Mouse (Mus musculus) forebrain, embryonic 14.5 days (tissue): ENCODE measurements around the gene Gm16867. TPM values are rescaled to one million over a fixed set of nuclear protein-coding genes. Genes with fewer than 3 reads are reported as not detected.
"Not testable (repeated sequence)": the region's sequence is repeated elsewhere in the genome, so short reads cannot be mapped to it uniquely, and the experiment has no call there.

Experiments used
- ATAC-seq: fragments of 200-750 bp; cut with Nextera tagmentation; 2 replicates; pipeline ENCODE4 v1.8.0; 2017; ENCODE audit warnings: mild to moderate bottlenecking, moderate library complexity
- DNase-seq: peaks from one replicate; pipeline ENCODE4 v3.0.0-alpha.2; 2015; ENCODE audit warnings: low spot score
- H3K27ac ChIP-seq: fragments of 300-500 bp; sonication (generic); 2 replicates; pipeline ENCODE4 v1.5.1; 2014; ENCODE audit warnings: low read depth, mild to moderate bottlenecking, control low read depth, low read length, moderate library complexity
- H3K27me3 ChIP-seq: fragments of 300-500 bp; sonication (generic); replicated peaks from 2 replicates; pipeline ENCODE4 v1.6.1; 2014; ENCODE audit warnings: low read length, control low read depth, mixed read lengths; ENCODE audit not compliant: control insufficient read depth, insufficient read depth
- H3K36me3 ChIP-seq: fragments of 300-500 bp; sonication (generic); 2 replicates; pipeline ENCODE4 v1.6.1; 2014; ENCODE audit warnings: low read length, control low read depth; ENCODE audit not compliant: control insufficient read depth, insufficient read depth
- H3K4me1 ChIP-seq: fragments of 300-500 bp; sonication (generic); 2 replicates; pipeline ENCODE4 v1.6.1; 2014; ENCODE audit warnings: antibody characterized with exemption, low read length, control low read depth; ENCODE audit not compliant: control insufficient read depth, insufficient read depth
- H3K4me2 ChIP-seq: fragments of 300-500 bp; sonication (generic); 2 replicates; pipeline ENCODE4 v1.6.1; 2014; ENCODE audit warnings: mild to moderate bottlenecking, control low read depth, low read length
- H3K4me3 ChIP-seq: fragments of 300-500 bp; sonication (generic); 2 replicates; pipeline ENCODE4 v1.5.1; 2014; ENCODE audit warnings: low read depth, low read length, control low read depth
- H3K9ac ChIP-seq: fragments of 300-500 bp; sonication (generic); 2 replicates; pipeline ENCODE4 v1.6.1; 2014; ENCODE audit warnings: mild to moderate bottlenecking, low read length, control low read depth, moderate library complexity
- H3K9me3 ChIP-seq: fragments of 300-500 bp; sonication (generic); replicated peaks from 2 replicates; pipeline ENCODE4 v1.6.1; 2016; ENCODE audit warnings: low read length, control low read depth, mixed read lengths; ENCODE audit not compliant: control insufficient read depth
- WGBS: fragments of 180-500 bp; shearing (Covaris S2); extraction: QIAGEN DNeasy Blood & Tissue Kit; methylation state at CpG from one replicate; pipeline ENCODE4 v1.1.7; 2014; 5-methylcytosine and 5-hydroxymethylcytosine counted together
- polyA plus RNA-seq: library from polyadenylated mRNA; unstranded; fragments of >200 nt; fragmentation: Nextera tagmentation; extraction: Ambion mirVana; gene quantifications from 2 replicates; pipeline ENCODE4 v1.2.1, GENCODE M21; 2014

The Gm16867 gene
- polyA plus RNA-seq, 1 experiment from 2014 or later = not detected

DNA sequence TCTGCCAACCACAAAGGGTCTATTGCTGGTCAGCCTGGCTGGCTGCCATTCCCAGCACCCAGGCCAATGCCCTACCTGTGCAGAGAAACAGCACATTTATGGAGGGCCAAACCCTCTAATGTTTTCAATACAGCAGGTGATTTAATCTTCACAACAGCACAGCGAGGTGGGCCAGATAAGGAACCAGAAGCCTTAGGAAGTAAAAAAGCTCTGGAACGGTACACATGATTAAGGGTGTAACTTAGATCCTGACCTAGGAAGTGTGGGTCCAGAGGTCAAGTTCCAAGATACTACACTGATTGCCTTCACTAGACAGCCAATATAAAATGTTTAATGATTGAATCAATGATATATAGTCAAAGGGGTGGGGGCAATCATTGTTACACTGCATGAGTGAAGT lies 17.6 kb upstream of the Gm16867 start:
- H3K4me1 ChIP-seq, H3K4me2 ChIP-seq, H3K36me3 ChIP-seq, DNase-seq, H3K27ac ChIP-seq, H3K4me3 ChIP-seq, H3K27me3 ChIP-seq, H3K9me3 ChIP-seq, H3K9ac ChIP-seq, ATAC-seq: not testable (repeated sequence)
- WGBS = no CpG with 5 or more reads among the region's 2 CpGs

DNA sequence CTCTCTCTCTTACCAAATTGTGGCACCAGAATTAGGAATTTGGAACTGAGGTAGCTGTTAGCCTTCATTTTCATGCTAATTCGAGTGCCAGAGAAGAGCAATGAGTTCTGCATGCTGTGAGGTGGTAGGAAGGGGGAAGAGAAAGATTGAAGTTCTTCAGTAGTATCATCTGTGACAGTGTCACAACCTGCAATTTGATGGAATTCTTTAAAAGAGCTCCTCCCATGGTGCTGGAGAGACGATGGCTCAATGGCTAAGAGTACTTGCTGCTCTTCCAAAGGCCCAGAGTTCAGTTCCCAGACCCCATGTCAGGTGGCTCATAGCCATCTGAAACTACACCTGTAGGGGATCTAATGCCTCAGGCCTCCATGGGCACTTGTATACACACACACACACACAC lies 9.3 kb upstream of the Gm16867 start, which contains the start of gene Gm27179:
Gene Gm27179 (minus strand): TSS at position 101 of the 400 bp plus-strand sequence.
- not testable (repeated sequence) for H3K27ac ChIP-seq, H3K4me1 ChIP-seq, H3K27me3 ChIP-seq, DNase-seq, H3K4me3 ChIP-seq, H3K9ac ChIP-seq, H3K9me3 ChIP-seq, ATAC-seq, H3K36me3 ChIP-seq, H3K4me2 ChIP-seq
- no CpG with 5 or more reads among the region's 2 CpGs for WGBS

DNA sequence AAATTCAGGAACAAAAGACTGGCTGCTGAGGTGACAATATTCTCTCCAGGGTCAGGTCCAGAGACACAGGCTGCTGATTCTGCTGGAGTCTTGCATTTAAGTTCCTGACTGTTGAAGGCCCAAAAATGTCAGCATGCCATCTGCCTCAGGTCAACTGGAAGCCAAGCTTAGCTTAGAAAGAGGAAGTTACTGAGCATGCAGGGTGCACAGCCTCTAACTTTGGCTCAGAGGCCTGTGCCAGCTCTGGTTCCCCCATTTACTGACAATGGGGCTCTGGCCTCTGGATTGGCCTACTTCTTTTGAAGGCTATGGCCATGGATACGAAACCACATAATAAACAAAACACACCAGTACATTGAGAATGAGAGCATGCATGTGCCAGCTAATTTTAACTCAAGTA lies 3.8 kb upstream of the Gm16867 start:
- WGBS = no CpG with 5 or more reads among the region's 1 CpGs
- not testable (repeated sequence) for H3K9me3 ChIP-seq, H3K4me2 ChIP-seq, ATAC-seq, H3K9ac ChIP-seq, H3K36me3 ChIP-seq, H3K27me3 ChIP-seq, DNase-seq, H3K4me3 ChIP-seq, H3K4me1 ChIP-seq, H3K27ac ChIP-seq

DNA sequence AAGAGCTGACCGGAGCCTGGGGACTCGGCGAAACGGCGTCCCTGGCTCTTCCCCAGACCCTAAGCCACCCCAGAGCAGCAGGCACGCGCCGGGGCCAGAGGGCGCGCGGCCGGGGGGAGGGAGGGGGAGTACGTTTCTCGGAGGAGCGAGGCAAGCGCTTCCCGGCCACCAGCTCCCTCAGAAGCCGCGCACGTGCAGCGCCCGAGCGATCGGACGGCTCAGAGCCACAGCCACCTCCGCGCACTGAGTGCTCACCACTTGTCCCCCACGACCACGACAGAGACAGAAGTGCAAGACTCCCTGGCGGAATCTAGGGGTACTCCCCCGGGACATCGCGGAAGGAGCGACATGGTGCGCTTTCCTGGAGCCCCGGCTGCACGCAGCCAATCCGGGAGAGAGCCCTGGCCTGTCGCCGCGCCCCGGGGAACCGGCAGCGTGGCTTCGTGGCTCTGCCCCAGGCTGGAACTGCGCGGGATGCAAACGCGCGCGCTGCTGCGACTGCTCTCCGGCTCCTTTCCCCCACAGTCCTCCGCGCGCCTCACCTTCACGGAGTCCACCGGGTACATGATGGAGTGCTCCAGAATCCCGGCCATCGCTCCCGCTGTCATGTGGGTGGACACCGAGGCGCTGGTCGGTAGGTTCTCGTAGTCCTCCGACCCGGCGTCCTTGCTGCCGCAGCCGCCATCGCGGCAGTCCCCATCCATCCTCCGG lies 567 bp downstream of the Gm16867 start:
- not testable (repeated sequence) for DNase-seq, H3K27me3 ChIP-seq, H3K36me3 ChIP-seq, H3K9me3 ChIP-seq, H3K4me2 ChIP-seq, H3K9ac ChIP-seq, H3K4me3 ChIP-seq, H3K27ac ChIP-seq, H3K4me1 ChIP-seq
- no CpG with 5 or more reads among the region's 73 CpGs for WGBS
- peak; percentile 78 for ATAC-seq

DNA sequence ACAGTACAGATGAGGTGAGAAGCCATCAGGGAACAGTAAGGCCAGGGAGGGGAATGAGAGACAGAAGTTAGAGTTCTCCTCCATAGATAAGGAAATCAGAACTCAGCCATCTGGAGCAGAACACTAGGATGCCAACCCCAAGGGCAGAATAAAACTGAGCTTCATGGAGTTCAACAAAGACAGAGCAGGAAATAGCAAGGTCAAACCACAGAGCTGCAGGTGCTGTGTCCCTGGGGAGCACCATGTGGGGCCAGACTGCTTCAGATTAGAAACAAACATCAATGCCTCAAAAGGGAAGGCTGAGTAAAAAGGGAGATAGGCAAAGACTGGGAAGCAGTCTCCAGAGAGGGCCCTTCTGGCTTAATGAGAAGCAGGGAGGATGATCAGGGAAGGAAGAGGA lies 6.9 kb downstream of the Gm16867 start:
- H3K27ac ChIP-seq, H3K4me1 ChIP-seq, H3K4me3 ChIP-seq, H3K27me3 ChIP-seq, H3K36me3 ChIP-seq, H3K4me2 ChIP-seq, ATAC-seq, H3K9ac ChIP-seq, DNase-seq, H3K9me3 ChIP-seq: not testable (repeated sequence)

DNA sequence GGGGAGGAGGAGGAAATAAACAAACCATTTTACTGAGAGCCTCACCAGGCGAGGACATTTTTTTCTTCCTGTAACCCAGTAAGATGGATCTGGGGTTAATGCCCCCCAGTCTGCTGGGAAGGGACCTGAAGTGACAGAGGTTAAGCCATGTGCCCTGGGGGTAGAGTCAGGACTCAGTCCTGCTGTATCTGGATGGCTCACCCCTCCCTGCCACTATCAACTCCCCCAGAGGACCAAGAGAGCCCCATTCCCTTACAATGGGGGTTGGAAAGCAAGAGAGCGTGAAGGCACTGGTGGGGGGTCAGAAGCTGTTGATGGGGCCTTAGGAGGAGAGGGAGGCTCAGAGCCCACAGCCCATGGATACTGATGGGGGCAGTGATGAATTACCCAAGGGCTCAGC lies 8.2 kb downstream of the Gm16867 start:
- not testable (repeated sequence) for ATAC-seq, H3K27ac ChIP-seq, H3K9me3 ChIP-seq, H3K27me3 ChIP-seq, H3K4me3 ChIP-seq, H3K9ac ChIP-seq, H3K4me2 ChIP-seq, DNase-seq, H3K4me1 ChIP-seq, H3K36me3 ChIP-seq
- WGBS = no CpG with 5 or more reads among the region's 2 CpGs

DNA sequence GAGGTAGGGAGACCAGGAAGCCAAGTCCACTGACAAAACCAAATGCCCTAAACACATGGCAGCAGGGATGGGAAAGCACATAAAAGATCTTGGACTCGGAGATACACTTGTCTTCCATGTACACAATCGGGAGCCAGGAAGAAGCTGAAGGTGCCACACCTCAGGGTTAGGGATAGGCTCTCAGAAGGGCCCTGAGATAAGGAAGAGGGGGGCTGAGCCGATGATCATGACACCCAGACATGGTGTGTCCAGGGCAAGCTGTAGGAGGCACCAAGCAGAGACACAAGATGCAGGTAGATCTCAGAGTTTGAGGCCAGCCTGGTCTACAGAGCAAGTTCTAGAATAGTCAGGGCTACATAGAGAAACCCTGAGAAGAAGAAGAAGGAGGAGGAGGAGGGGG lies 8.6 kb downstream of the Gm16867 start:
- H3K4me2 ChIP-seq, H3K36me3 ChIP-seq: not testable (repeated sequence)

DNA sequence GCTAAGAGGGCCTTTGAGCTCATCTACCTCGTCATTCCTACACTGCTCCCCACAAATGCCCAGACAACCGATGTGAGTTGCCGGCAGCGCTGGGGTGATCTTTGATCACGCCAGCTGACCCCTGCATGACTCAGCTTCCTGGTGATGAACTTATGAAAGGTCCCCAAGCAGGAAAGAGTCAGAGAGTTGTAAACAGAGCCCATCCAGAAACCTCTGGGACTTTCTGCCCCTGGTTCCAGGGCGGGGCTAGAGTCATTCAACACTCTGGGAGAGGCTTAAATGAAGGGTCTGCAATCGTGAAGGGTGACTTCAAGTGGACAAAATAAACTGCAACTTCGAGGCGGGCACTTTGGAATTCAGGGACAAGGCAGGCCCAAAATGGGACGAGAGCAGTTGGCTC lies 15.2 kb downstream of the Gm16867 start:
- ATAC-seq = not testable (repeated sequence)

More for the DNA sequence above, 8.6 kb downstream of the Gm16867 start:
- not testable (repeated sequence) for H3K27me3 ChIP-seq, H3K9me3 ChIP-seq, H3K4me3 ChIP-seq, DNase-seq, H3K27ac ChIP-seq, ATAC-seq, H3K4me1 ChIP-seq, H3K9ac ChIP-seq
- no CpG with 5 or more reads among the region's 3 CpGs for WGBS

DNA sequence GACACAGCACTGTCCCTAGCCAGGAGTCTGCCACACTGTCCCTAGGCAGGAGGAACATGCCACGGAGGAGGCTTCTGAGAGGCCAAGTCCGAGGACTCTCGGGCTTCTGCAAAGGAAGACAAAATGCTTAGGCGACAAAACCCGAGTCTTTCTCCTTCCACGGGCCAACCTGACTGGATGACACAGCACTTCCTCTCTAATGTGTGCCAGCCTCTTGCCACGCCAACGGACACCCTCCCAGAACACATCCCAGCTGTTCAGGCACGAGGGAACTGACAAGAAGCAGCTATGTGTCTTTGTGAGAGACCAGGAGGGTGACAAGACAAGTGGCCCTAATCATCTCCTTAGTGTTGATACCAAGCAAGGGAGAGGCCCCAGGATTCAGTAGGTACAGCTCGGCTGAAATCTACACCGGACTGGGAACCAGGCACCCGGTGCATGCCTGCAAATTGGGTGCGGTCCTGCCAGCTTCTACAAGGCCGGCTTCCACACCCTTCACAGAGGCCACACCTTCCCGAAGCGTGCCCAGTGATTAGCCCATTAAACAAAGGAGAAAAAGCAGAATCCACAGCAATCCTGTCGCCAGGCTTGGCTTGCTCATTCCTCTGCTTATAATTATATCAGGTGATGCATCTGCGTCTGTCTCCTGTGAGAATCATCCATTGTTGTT lies 17.6 kb downstream of the Gm16867 start:
- H3K27me3 ChIP-seq, H3K9ac ChIP-seq, H3K9me3 ChIP-seq, ATAC-seq, H3K4me3 ChIP-seq, H3K4me2 ChIP-seq, H3K36me3 ChIP-seq, H3K27ac ChIP-seq, DNase-seq, H3K4me1 ChIP-seq: not testable (repeated sequence)
- WGBS = no CpG with 5 or more reads among the region's 18 CpGs

More for the DNA sequence above, 15.2 kb downstream of the Gm16867 start:
- no CpG with 5 or more reads among the region's 10 CpGs for WGBS
- H3K9me3 ChIP-seq, DNase-seq, H3K36me3 ChIP-seq, H3K4me3 ChIP-seq, H3K4me2 ChIP-seq, H3K27me3 ChIP-seq, H3K9ac ChIP-seq, H3K4me1 ChIP-seq, H3K27ac ChIP-seq: not testable (repeated sequence)
